Mouse (Mus musculus): ENCODE results near the gene Slc7a11.
A peak's percentile ranks its signal among the peaks of the same experiment; 100 is the strongest.

Slc7a11 gene

GRCm38 (mm10) chr3:50186369-50186768, 257.0 kb downstream of the Slc7a11 start:
- no peak for DNase-seq (ENCODE audit: low spot score in 2 of 2)

- no peak for DNase-seq (ENCODE audit: low spot score in 2 of 2)
These were observed 257.5 kb downstream of the Slc7a11 start for GRCm38 (mm10) chr3:50185879-50186278.

GRCm38 (mm10) chr3:50160756-50161155, 282.7 kb downstream of the Slc7a11 start:
- no peak for DNase-seq (ENCODE audit: low spot score in 2 of 2)

GRCm38 (mm10) chr3:50144144-50144543, 299.3 kb downstream of the Slc7a11 start:
- no peak for DNase-seq (ENCODE audit: low spot score in 2 of 2)

- no peak for DNase-seq (ENCODE audit: low spot score in 2 of 2)
These were observed 305.1 kb downstream of the Slc7a11 start for GRCm38 (mm10) chr3:50138319-50138718.

GRCm38 (mm10) chr3:50132204-50132603, 311.2 kb downstream of the Slc7a11 start:
- DNase-seq (ENCODE audit: low spot score in 2 of 2), result no peak

- DNase-seq (ENCODE audit: low spot score in 2 of 2), result no peak
These were observed 313.1 kb downstream of the Slc7a11 start for GRCm38 (mm10) chr3:50130319-50130718.

GRCm38 (mm10) chr3:50121001-50121400, 322.4 kb downstream of the Slc7a11 start:
- DNase-seq (ENCODE audit: low spot score in 2 of 2), result no peak

GRCm38 (mm10) chr3:50116266-50116665, 327.1 kb downstream of the Slc7a11 start:
- DNase-seq (ENCODE audit: low spot score in 2 of 2), result no peak

- peak in 1 of 2 experiments; percentile 11 for DNase-seq (ENCODE audit: low spot score in 2 of 2)
These were observed 337.9 kb downstream of the Slc7a11 start for GRCm38 (mm10) chr3:50105509-50105908.

- no peak for DNase-seq (ENCODE audit: low spot score in 2 of 2)
These were observed 348.9 kb downstream of the Slc7a11 start for GRCm38 (mm10) chr3:50094404-50095092.

- peak; percentile 43 to 56 for DNase-seq (ENCODE audit: low spot score in 2 of 2)
These were observed 366.4 kb downstream of the Slc7a11 start for GRCm38 (mm10) chr3:50076979-50077378.

- DNase-seq (ENCODE audit: low spot score in 2 of 2), result no peak
These were observed 380.0 kb downstream of the Slc7a11 start for GRCm38 (mm10) chr3:50063396-50063795.

GRCm38 (mm10) chr3:50044666-50045065, 398.7 kb downstream of the Slc7a11 start:
- DNase-seq (ENCODE audit: low spot score in 2 of 2), result no peak

- no peak for DNase-seq (ENCODE audit: low spot score in 2 of 2)
These were observed 399.3 kb downstream of the Slc7a11 start for GRCm38 (mm10) chr3:50044160-50044559.

GRCm38 (mm10) chr3:50041141-50041540, 402.3 kb downstream of the Slc7a11 start:
- no peak for DNase-seq (ENCODE audit: low spot score in 2 of 2)

GRCm38 (mm10) chr3:50035875-50036528, 407.4 kb downstream of the Slc7a11 start:
- DNase-seq (ENCODE audit: low spot score in 2 of 2), result no peak

GRCm38 (mm10) chr3:50033325-50033724, 410.1 kb downstream of the Slc7a11 start:
- no peak for DNase-seq (ENCODE audit: low spot score in 2 of 2)

GRCm38 (mm10) chr3:50026039-50026438, 417.4 kb downstream of the Slc7a11 start:
- DNase-seq (ENCODE audit: low spot score in 2 of 2), result no peak

GRCm38 (mm10) chr3:50014396-50014795, 429.0 kb downstream of the Slc7a11 start:
- DNase-seq (ENCODE audit: low spot score in 2 of 2), result no peak

- DNase-seq (ENCODE audit: low spot score in 2 of 2), result no peak
These were observed 431.4 kb downstream of the Slc7a11 start for GRCm38 (mm10) chr3:50012012-50012411.

GRCm38 (mm10) chr3:50003970-50004683, 439.3 kb downstream of the Slc7a11 start:
- DNase-seq (ENCODE audit: low spot score in 2 of 2), result no peak

GRCm38 (mm10) chr3:50002067-50002466, 441.3 kb downstream of the Slc7a11 start:
- DNase-seq (ENCODE audit: low spot score in 2 of 2), result no peak

All from urinary bladder, postnatal 36 days (tissue).